Mouse (Mus musculus): ENCODE results near the gene Orc1. TPM values are rescaled to one million over a fixed set of nuclear protein-coding genes. Genes with fewer than 3 reads are reported as not detected.
A peak's percentile ranks its signal among the peaks of the same experiment; 100 is the strongest.

Gene Orc1
- total RNA-seq (2022) = under 1 TPM in 1 of 4 experiments, not detected in 3; 0.40 TPM

DNA sequence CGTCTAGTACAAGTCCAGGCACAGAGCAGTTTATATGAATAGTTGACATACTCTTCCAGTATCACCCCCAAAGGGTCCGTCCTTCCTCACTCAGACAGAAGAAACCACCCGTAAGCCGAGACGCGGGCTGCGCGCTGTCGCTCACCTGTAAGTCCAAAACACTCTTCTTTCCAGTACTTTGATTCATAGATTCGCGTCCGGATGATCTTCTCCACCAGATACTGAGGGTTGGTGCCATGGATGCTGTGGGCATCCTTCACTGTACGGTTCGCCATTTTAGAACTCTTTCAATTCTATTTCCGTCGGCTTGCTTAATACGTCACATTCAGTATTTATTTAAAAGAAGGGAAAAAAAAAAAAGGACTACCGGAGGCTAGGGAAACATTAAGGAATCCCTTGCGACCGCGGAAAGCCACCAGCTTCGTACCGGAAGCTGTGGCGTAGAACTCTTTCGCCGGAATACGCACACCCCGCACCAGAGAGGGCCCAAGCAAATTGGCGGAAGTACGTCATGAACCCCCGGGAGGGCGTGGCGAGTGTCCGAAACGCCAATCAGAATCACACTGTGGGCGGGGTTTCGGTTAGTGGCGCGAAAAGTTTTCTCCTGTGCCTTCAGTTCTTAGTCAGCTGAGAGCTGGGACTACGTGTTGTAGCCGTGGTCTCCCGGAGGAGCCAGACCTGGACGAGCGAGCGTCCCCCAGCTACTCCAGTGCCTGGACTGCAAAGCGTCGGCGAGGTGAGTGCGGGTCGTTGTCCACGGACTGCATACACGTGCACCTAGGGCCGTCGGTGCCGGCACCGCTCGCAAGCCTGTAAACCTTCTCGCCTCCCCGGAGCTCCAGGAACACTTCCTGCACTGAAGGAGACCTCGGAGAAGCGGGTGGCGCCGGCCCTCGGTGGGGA, at the start of gene Orc1, which contains the start of gene Prpf38a:
TSS of gene Orc1 (plus strand) at position 584 of the 903 bp plus-strand sequence.
TSS of gene Prpf38a (minus strand) at position 497 of the 903 bp plus-strand sequence.
- peak; percentile 98 for DNase-seq (ENCODE audit: low spot score)

- no peak for DNase-seq (ENCODE audit: low spot score)
Measured at GRCm38 (mm10) chr4:108539701-108540100, 39.5 kb upstream of the Orc1 start.

GRCm38 (mm10) chr4:108565026-108565425, 14.2 kb upstream of the Orc1 start:
- no peak for DNase-seq (ENCODE audit: low spot score)

- DNase-seq (ENCODE audit: low spot score) = no peak
Measured at GRCm38 (mm10) chr4:108572644-108573043, 6.6 kb upstream of the Orc1 start.

DNA sequence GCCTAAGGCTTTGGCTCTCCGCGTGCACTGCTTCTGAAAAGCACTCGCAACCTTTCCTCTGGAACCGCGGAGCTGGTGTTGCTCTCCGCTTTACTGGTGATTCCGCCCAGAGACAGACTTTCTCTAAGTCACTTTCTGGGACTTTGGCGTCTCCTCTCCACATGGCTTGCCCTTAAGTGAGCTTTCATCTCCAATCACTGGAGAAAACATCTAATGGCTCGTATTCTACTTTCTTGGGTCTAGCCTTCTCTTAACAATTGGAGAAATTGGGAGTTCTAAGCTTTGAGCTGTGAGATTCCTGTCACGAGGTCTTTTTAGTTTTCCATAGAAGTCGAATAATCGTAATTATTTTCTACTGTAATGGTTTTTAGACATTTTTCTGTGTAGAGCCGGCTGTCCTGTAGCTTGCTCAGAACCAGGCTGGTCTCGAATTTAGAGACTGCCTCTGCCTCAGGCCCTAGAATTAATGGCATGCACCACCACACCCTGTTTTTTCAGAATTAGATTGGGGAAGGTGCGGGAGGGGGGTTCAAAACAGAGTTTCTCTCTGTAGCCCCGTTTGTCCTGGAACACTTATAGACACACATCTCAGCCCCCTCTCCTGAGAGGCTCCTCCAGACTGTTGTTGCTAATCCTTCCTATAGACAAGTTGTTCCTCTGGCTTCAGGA, 654 bp downstream of the Orc1 start:
- DNase-seq (ENCODE audit: low spot score) = no peak

DNA sequence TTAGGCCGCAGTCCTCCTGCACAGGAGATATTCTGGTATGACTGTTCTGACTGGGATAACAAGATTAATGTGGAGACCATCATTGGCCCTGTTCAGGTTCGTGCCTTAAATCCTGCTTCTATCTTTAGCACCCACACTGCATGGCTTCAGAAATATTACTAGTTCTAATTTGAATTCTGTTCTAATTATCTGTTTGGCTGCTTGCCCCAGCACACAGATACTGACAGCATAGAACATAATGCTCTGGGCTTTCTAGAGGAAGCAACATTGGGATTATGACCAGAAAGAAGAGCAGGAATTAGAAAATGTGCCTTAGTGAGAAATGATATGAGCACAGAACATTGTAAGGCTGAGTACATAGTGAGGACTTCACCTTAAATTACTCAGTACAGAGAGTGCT, 14.2 kb downstream of the Orc1 start:
- DNase-seq (ENCODE audit: low spot score) = no peak

DNA sequence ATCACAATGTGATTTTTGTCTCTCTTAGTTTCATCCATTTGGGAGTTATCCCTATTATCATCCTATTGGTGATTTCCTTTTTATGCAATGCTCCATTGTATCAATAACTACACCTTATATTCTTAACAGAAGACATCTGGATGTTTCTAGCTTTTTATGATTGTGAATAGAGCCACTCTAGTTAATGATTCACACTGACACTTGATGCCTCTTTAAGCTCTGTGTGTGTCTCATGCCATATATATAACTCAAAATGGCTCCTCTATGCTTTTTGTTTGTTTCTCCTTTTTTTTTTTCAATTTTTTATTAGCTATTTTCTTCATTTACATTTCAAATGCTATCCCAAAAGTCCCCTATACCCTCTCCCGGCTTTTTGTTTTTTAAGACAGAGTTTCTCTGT, 16.6 kb downstream of the Orc1 start:
- no peak for DNase-seq (ENCODE audit: low spot score)

GRCm38 (mm10) chr4:108598306-108598705, 19.1 kb downstream of the Orc1 start:
- no peak for DNase-seq (ENCODE audit: low spot score)

DNA sequence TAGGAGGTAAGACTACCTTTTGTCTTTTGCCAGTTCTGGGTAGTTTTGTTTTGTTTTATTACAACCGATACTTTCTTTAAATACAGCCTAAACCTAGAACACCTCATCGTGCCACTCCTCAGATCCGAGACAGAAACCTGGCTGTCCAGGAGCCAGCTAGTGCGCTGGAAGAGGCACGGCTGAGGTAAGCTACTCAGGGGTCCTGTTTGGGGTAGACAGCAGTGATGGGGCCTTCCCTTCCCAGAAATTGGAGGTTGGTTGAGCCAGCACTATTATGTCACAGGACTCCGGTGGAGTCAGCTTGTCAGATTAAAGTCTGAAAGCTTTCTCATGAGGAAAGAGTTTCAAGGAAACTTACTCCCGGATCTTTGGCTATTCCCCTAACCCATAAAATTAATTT, 22.6 kb downstream of the Orc1 start:
- no peak for DNase-seq (ENCODE audit: low spot score)

DNA sequence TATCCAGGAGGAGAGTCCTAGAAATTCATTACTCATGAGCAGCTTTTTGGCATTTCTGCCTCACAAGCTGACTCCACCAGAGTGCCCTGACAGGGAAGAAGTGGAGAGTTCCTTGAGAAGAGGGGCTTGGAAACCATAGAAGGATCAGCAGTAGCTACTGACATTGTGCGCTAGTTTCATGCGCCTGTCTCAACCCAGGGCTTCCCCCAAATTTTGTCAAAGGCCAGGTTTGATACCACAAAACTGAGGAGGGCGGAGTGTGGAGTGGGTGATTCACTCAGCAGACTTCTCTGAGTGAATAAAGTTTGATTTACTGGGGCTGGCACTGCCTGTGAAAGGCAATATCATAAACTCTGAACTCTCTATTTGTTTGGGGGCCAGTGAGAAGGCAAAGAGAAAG, 29.4 kb downstream of the Orc1 start:
- DNase-seq (ENCODE audit: low spot score) = no peak

DNA sequence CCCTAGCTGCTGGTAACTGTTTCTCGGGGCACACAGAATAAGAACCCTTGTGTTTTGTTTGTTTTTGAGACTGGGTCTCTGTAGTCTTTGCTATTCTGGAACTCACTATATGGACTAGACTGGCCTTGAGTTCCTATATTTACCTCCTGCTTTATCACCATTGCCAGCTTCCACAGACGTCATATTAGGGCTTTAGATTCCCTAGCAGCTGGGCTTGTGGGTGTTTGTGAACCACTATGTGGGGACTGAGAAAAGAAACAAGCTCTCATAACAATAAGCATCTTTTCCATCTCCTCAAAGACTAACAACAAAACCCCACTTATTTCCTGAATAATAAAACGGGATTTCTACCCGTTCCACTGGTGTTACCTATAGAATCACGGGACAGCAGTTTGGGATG, 31.7 kb downstream of the Orc1 start:
- no peak for DNase-seq (ENCODE audit: low spot score)

DNA sequence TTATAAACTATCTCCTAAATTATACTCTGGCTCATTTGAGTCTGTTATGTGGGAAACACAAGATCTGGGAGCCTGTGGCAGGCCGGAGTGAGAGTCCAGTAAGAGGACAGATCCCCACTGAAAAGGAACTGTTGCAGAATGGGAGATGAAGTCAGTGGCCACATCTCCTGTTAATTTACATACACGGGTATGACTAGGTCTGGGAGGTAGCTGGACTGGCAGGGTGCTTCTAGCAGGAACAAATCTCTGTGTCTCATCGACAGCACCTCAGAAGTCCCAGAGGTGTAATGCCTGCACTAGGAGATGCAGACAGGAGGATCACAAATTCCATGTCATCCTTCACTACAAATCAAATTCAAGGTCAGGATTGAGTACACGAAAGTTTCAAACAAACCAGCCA, 39.4 kb downstream of the Orc1 start:
- DNase-seq (ENCODE audit: low spot score) = no peak

DNA sequence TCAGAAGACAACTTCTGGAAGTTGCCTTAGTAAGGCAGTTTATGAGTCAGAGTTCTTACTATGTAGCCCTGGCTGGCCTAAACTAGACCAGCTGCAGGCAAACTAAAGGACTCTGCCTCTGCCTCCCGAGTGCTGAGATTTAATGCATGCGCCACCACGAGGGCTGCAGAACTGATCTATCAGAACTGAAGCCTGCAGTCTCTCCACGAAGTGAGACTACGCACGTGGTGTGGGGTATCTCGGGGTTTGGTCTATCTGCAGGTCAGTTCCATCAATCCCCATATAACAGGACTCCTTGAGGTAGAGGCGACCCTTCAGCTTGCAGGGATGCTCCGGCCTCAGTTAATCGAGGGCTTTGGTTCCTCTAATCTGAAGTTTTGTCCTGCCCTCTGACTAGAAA, 39.9 kb downstream of the Orc1 start:
- peak; percentile 11 for DNase-seq (ENCODE audit: low spot score)

- peak; percentile 84 for DNase-seq (ENCODE audit: low spot score)
Measured at GRCm38 (mm10) chr4:108619587-108620341, 40.5 kb downstream of the Orc1 start, which contains the start of gene Cc2d1b. Gene Cc2d1b, plus strand, starts transcription at chr4:108619940.

DNA sequence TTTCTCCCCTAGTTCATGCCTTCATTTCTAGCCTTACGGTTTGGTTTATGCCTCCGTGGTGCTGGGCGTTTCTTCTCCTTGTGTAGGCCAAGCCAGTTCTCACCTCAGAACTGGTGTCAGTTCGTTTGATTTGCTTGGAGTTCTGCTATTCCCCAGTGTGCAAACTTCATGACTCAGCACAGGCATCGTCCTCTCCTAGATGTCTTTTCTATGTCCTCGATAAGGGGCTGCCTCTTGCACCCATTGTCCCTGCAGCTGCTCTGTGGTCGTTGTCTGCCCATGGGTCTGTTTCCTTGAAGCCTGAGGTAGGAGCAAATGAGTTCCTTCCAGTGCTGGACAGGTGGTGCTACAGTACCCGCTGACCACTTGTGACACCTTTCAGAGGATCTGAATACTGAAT, 41.3 kb downstream of the Orc1 start:
- no peak for DNase-seq (ENCODE audit: low spot score)

DNA sequence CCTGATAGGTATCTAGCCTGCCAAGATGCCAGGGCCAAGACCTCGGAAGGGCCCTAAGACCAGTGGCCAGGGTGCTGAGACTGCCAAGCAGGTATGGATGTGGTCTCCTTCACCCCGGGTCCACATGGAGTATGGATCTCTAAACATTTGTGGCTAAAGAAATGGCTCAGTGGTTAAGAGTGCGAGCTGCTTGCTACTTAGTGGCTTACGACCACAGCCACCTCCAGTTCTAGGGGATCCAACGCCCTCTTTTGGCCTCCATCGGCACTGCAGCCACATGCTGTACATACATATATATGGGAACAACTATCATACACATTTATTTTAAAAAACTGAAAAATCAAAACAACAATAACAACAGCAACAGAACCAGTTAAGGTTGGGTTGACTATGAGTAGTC, 42.3 kb downstream of the Orc1 start:
- no peak for DNase-seq (ENCODE audit: low spot score)

DNA sequence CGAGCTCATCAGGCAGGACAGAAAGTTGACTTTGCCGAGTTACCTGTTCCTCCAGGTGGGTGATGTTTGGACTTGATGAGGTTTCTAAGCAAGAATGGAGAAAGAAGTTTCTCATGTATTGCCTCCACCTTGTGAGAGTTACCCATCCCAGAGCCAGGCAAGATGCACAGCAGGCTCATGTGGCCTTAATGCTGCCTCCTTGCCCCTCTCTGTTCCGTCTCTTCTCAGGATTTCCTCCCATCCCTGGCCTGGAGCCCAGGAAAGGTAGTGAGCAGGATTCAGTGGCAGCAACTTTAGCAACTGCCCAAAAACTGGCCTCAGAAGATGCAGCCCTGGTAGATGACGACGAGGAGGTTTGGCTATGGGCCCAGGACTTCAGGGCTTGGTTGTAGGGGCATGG, 47.8 kb downstream of the Orc1 start:
- DNase-seq (ENCODE audit: low spot score) = no peak

DNA sequence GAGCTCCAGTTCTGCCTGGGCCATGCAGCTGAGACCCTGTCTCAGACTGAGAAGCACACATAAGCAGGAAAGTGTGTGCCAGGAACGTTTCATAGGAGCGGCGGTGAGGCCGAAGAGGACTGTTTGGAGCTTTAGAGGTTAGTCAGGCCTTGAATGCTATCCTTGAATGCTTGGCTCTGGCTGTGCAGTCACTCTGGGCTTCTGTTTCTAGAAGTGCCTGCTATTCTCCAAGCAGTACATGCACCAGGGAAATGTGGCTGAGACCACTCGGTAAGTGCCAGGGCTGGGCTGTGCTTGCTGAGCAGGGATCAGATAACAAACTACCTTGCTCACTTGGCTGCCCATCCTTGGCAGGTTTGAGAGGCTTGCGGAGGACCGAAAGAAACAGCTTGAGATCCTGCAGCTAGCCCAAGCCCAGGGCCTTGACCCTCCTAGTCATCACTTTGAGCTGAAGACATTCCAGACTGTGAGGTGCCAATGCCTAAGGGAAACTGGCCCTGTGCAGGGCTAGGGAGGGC, 50.2 kb downstream of the Orc1 start:
- no peak for DNase-seq (ENCODE audit: low spot score)

DNA sequence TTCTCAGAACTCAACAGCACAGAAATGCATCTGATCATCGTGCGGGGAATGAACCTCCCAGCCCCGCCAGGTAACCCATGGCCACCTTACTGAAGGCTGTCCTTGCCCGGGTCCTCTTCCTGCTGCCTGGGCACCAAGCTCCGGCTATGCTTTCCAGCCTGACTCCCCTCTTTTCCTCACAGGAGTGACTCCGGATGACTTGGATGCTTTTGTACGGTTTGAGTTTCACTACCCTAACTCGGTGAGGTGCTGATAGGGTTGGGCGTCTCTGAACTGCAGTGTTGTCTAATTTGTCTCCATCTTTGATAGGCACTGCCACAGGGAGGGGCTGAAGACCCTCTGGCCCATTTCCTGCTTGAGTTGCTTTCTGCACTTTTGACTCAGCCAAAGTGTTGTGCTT, 50.9 kb downstream of the Orc1 start:
- no peak for DNase-seq (ENCODE audit: low spot score)

- DNase-seq (ENCODE audit: low spot score) = no peak
Measured at GRCm38 (mm10) chr4:108631616-108632015, 52.4 kb downstream of the Orc1 start.

- no peak for DNase-seq (ENCODE audit: low spot score)
Measured at GRCm38 (mm10) chr4:108633703-108634102, 54.5 kb downstream of the Orc1 start.

- DNase-seq (ENCODE audit: low spot score) = no peak
Measured at GRCm38 (mm10) chr4:108634696-108635095, 55.5 kb downstream of the Orc1 start.

All from heart, adult 8-10 months (tissue).